Mouse (Mus musculus) stomach, postnatal 0 days (tissue): ENCODE results near the gene Pgs1. TPM values are rescaled to one million over a fixed set of nuclear protein-coding genes. Genes with fewer than 3 reads are reported as not detected.

Source experiments
- ATAC-seq: fragments of 200-750 bp; cut with Nextera tagmentation; 2 replicates; pipeline ENCODE4 v1.8.0; 2017; ENCODE audit not compliant: low FRiP score, low TSS enrichment
- DNase-seq: peaks from one replicate; pipeline ENCODE4 v3.0.0-alpha.2; 2016; ENCODE audit warnings: low spot score
- H3K27ac ChIP-seq: fragments of 300-500 bp; sonication (generic); replicated peaks from 2 replicates; pipeline ENCODE4 v1.5.1; 2014; ENCODE audit warnings: mild to moderate bottlenecking, control low read depth
- H3K27me3 ChIP-seq: fragments of 300-500 bp; sonication (generic); 2 replicates; pipeline ENCODE4 v1.6.1; 2014; ENCODE audit warnings: low read length; ENCODE audit not compliant: control insufficient read depth, insufficient read depth
- H3K36me3 ChIP-seq: fragments of 300-500 bp; sonication (generic); 2 replicates; pipeline ENCODE4 v1.6.1; 2014; ENCODE audit warnings: low read length, mixed read lengths; ENCODE audit not compliant: control insufficient read depth, insufficient read depth
- H3K4me1 ChIP-seq: fragments of 300-500 bp; sonication (generic); replicated peaks from 2 replicates; pipeline ENCODE4 v1.6.1; 2014; ENCODE audit warnings: antibody characterized with exemption; ENCODE audit not compliant: control insufficient read depth, insufficient read depth
- H3K4me2 ChIP-seq: fragments of 300-500 bp; sonication (generic); replicated peaks from 2 replicates; pipeline ENCODE4 v1.6.1; 2014; ENCODE audit warnings: low read depth, mild to moderate bottlenecking, control low read depth, moderate library complexity
- H3K4me3 ChIP-seq: fragments of 300-500 bp; sonication (generic); 2 replicates; pipeline ENCODE4 v1.5.1; 2014; ENCODE audit warnings: low read depth, low read length, control low read depth
- H3K9ac ChIP-seq: fragments of 300-500 bp; sonication (generic); 2 replicates; pipeline ENCODE4 v1.6.1; 2014; ENCODE audit warnings: mild to moderate bottlenecking, low read length, control low read depth, mixed read lengths
- H3K9me3 ChIP-seq: fragments of 300-500 bp; sonication (generic); 2 replicates; pipeline ENCODE4 v1.6.1; 2016; ENCODE audit warnings: low read length; ENCODE audit not compliant: control insufficient read depth
- CTCF ChIP-seq: IDR thresholded peaks from 2 replicates; pipeline ENCODE4 v1.5.1; 2016; ENCODE audit warnings: antibody characterized with exemption, low read depth, mild to moderate bottlenecking, moderate library complexity
- EP300 ChIP-seq: optimal IDR thresholded peaks from 2 replicates; pipeline ENCODE3; 2016; ENCODE audit warnings: antibody characterized with exemption
- WGBS: fragments of 180-500 bp; shearing (Covaris S2); extraction: QIAGEN DNeasy Blood & Tissue Kit; methylation state at CpG from one replicate; pipeline ENCODE4 v1.1.7; 2014; 5-methylcytosine and 5-hydroxymethylcytosine counted together
- polyA plus RNA-seq: library from polyadenylated mRNA; unstranded; fragments of >200 nt; fragmentation: Nextera tagmentation; extraction: Ambion mirVana; gene quantifications from 2 replicates; pipeline ENCODE4 v1.2.1, GENCODE M21; 2015

Gene Pgs1
- polyA plus RNA-seq, 1 experiment from 2014 or later = 28.7 TPM

GRCm38 (mm10) chr11:117952174-117952933 lies 33.7 kb upstream of the Pgs1 start:
- no peak overlapping the region for H3K27ac ChIP-seq
- H3K9me3 ChIP-seq = no peaks in the 10 kb centered on the region
- H3K9ac ChIP-seq = no peak overlapping the region
- DNase-seq (no peak), ATAC-seq (no peak)
- 74% methylated on average over 9 of the region's 9 CpGs for WGBS
- H3K4me2 ChIP-seq = no peak overlapping the region
- TF ChIP-seq EP300 (no peak), CTCF (no peak)
- no peaks in the 10 kb centered on the region for H3K27me3 ChIP-seq
- H3K4me3 ChIP-seq = no peak overlapping the region
- H3K36me3 ChIP-seq = no peaks in the 10 kb centered on the region
- peaks cover 15% of the 10 kb centered on the region; the same call in 1 of the 2 replicates for H3K4me1 ChIP-seq

- 60% methylated on average over 2 of the region's 2 CpGs for WGBS
- Histone ChIP-seq H3K4me3 (no peak overlapping the region), H3K27ac (0 out of 2 replicates have a peak overlapping the region, but pooled peaks have one; percentile 46), H3K4me1 (peaks cover 19% of the 10 kb centered on the region; the same call in 1 of the 2 replicates), H3K4me2 (no peak overlapping the region), H3K36me3 (no peaks in the 10 kb centered on the region), H3K9me3 (no peaks in the 10 kb centered on the region), H3K27me3 (no peaks in the 10 kb centered on the region), H3K9ac (no peak overlapping the region)
- DNase-seq (no peak), ATAC-seq (no peak; the same call in 1 of the 2 replicates)
- no peak for TF ChIP-seq EP300
- peak; percentile 24; the same call in 1 of the 2 replicates for TF ChIP-seq CTCF
Observed at GRCm38 (mm10) chr11:117954094-117954493, 32.0 kb upstream of the Pgs1 start.

GRCm38 (mm10) chr11:117954819-117955218 lies 31.3 kb upstream of the Pgs1 start:
- H3K36me3 ChIP-seq = no peaks in the 10 kb centered on the region
- H3K4me2 ChIP-seq = no peak overlapping the region
- H3K4me3 ChIP-seq = no peak overlapping the region
- WGBS = 72% methylated on average over 9 of the region's 9 CpGs
- H3K4me1 ChIP-seq = peaks cover 15% of the 10 kb centered on the region; the same call in 1 of the 2 replicates
- ATAC-seq (no peak), DNase-seq (no peak)
- no peak for TF ChIP-seq EP300
- TF ChIP-seq CTCF = no peak
- H3K27ac ChIP-seq = no peak overlapping the region
- no peaks in the 10 kb centered on the region for H3K9me3 ChIP-seq
- no peaks in the 10 kb centered on the region for H3K27me3 ChIP-seq
- H3K9ac ChIP-seq = no peak overlapping the region

- no peak for ATAC-seq
- Histone ChIP-seq H3K27me3 (no peaks in the 10 kb centered on the region), H3K4me1 (peaks cover 15% of the 10 kb centered on the region; the same call in 1 of the 2 replicates), H3K4me3 (no peak overlapping the region), H3K36me3 (no peaks in the 10 kb centered on the region), H3K4me2 (no peak overlapping the region), H3K9ac (no peak overlapping the region), H3K9me3 (no peaks in the 10 kb centered on the region), H3K27ac (no peak overlapping the region)
- TF ChIP-seq EP300 (no peak), CTCF (no peak)
- no peak for DNase-seq
- whole genome bisulfite sequencing = 63% methylated on average over 13 of the region's 13 CpGs
Observed at GRCm38 (mm10) chr11:117955621-117956020, 30.5 kb upstream of the Pgs1 start.

- Histone ChIP-seq H3K9me3 (no peaks in the 10 kb centered on the region), H3K4me3 (no peak overlapping the region), H3K4me2 (no peak overlapping the region), H3K27ac (0 out of 2 replicates have a peak overlapping the region, but pooled peaks have one; percentile 3), H3K27me3 (no peaks in the 10 kb centered on the region), H3K4me1 (peaks cover 21% of the 10 kb centered on the region), H3K9ac (no peak overlapping the region), H3K36me3 (no peaks in the 10 kb centered on the region)
- ATAC-seq (no peak), DNase-seq (no peak)
- TF ChIP-seq CTCF = no peak
- no peak for TF ChIP-seq EP300
- whole genome bisulfite sequencing = 52% methylated on average over 7 of the region's 7 CpGs
Observed at GRCm38 (mm10) chr11:117958197-117958596, 27.9 kb upstream of the Pgs1 start.

GRCm38 (mm10) chr11:117959166-117959565 lies 26.9 kb upstream of the Pgs1 start:
- no peaks in the 10 kb centered on the region for H3K9me3 ChIP-seq
- TF ChIP-seq CTCF (no peak), EP300 (no peak)
- no peak overlapping the region for H3K4me2 ChIP-seq
- ATAC-seq (no peak), DNase-seq (no peak)
- H3K9ac ChIP-seq = no peak overlapping the region
- no peak overlapping the region for H3K27ac ChIP-seq
- 82% methylated on average over 4 of the region's 4 CpGs for WGBS
- H3K27me3 ChIP-seq = no peaks in the 10 kb centered on the region
- peaks cover 18% of the 10 kb centered on the region for H3K4me1 ChIP-seq
- H3K36me3 ChIP-seq = no peaks in the 10 kb centered on the region
- H3K4me3 ChIP-seq = no peak overlapping the region
